Mouse (Mus musculus): Measurements from ENCODE around the gene Prkag1.

- TF ChIP-seq CTCF (IDR thresholded peaks at IDR 0.05; ENCODE audit: control insufficient read depth, insufficient read depth, insufficient replicate concordance, low read depth, low read length) (no peak), POLR2A (IDR thresholded peaks at IDR 0.05; ENCODE audit: control insufficient read depth, low read depth, low read length) (no peak)
Observed at GRCm38 (mm10) chr15:98781166-98781565, 50.2 kb downstream of the Prkag1 start.

Measured in testis, adult 2 months (tissue).